Mouse (Mus musculus): ENCODE data around the gene Sox13. TPM values are rescaled to one million over a fixed set of nuclear protein-coding genes. Genes with fewer than 3 reads are reported as not detected.

Gene Sox13
- polyA plus RNA-seq, 1 experiment from 2014 or later: 5.2 TPM

- Histone ChIP-seq H3K4me2 (ENCODE audit: low read depth, low read length) (no peak overlapping the region), H3K4me3 (replicated peaks; ENCODE audit: low read length) (no peak overlapping the region), H3K4me1 (ENCODE audit: control insufficient read depth, insufficient read depth, low read length) (peaks cover 13% of the 10 kb centered on the region), H3K9me3 (replicated peaks; ENCODE audit: control insufficient read depth, low read length) (no peaks in the 10 kb centered on the region), H3K36me3 (ENCODE audit: control insufficient read depth, insufficient read depth, low read length) (no peaks in the 10 kb centered on the region), H3K27me3 (ENCODE audit: control insufficient read depth, insufficient read depth, low read length) (no peaks in the 10 kb centered on the region), H3K9ac (ENCODE audit: low read length) (peak overlapping the region; percentile 58), H3K27ac (ENCODE audit: low read length) (peak overlapping the region; percentile 62)
- ATAC-seq (ENCODE audit: insufficient read depth, low FRiP score): peak; percentile 19; the same call in 1 of the 2 replicates
- 25% methylated on average over 17 of the region's 17 CpGs for WGBS
Measured at GRCm38 (mm10) chr1:133397483-133398237, 26.5 kb downstream of the Sox13 start.

- Histone ChIP-seq H3K9ac (ENCODE audit: low read length) (peak overlapping the region; percentile 58; the same call in 1 of the 2 replicates), H3K27me3 (ENCODE audit: control insufficient read depth, insufficient read depth, low read length) (no peaks in the 10 kb centered on the region), H3K27ac (ENCODE audit: low read length) (peak overlapping the region; percentile 36), H3K4me3 (replicated peaks; ENCODE audit: low read length) (no peak overlapping the region), H3K4me2 (ENCODE audit: low read depth, low read length) (no peak overlapping the region), H3K4me1 (ENCODE audit: control insufficient read depth, insufficient read depth, low read length) (peaks cover 13% of the 10 kb centered on the region), H3K36me3 (ENCODE audit: control insufficient read depth, insufficient read depth, low read length) (no peaks in the 10 kb centered on the region), H3K9me3 (replicated peaks; ENCODE audit: control insufficient read depth, low read length) (no peaks in the 10 kb centered on the region)
- ATAC-seq (ENCODE audit: insufficient read depth, low FRiP score): no peak
- 77% methylated on average over 5 of the region's 5 CpGs for WGBS
Measured at GRCm38 (mm10) chr1:133397094-133397482, 27.1 kb downstream of the Sox13 start.

- Histone ChIP-seq H3K27ac (ENCODE audit: low read length) (no peak overlapping the region), H3K9me3 (replicated peaks; ENCODE audit: control insufficient read depth, low read length) (no peaks in the 10 kb centered on the region), H3K9ac (ENCODE audit: low read length) (no peak overlapping the region), H3K4me1 (ENCODE audit: control insufficient read depth, insufficient read depth, low read length) (peaks cover 13% of the 10 kb centered on the region), H3K4me3 (replicated peaks; ENCODE audit: low read length) (no peak overlapping the region), H3K27me3 (ENCODE audit: control insufficient read depth, insufficient read depth, low read length) (no peaks in the 10 kb centered on the region), H3K4me2 (ENCODE audit: low read depth, low read length) (no peak overlapping the region), H3K36me3 (ENCODE audit: control insufficient read depth, insufficient read depth, low read length) (peaks cover under 1% of the 10 kb centered on the region; the same call in 1 of the 2 replicates)
- no peak for ATAC-seq (ENCODE audit: insufficient read depth, low FRiP score)
- WGBS: 93% methylated on average over 5 of the region's 5 CpGs
Measured at GRCm38 (mm10) chr1:133396693-133397092, 27.5 kb downstream of the Sox13 start.

GRCm38 (mm10) chr1:133394702-133395101 lies 29.5 kb downstream of the Sox13 start:
- Histone ChIP-seq H3K9me3 (replicated peaks; ENCODE audit: control insufficient read depth, low read length) (no peaks in the 10 kb centered on the region), H3K4me2 (ENCODE audit: low read depth, low read length) (no peak overlapping the region), H3K36me3 (ENCODE audit: control insufficient read depth, insufficient read depth, low read length) (peaks cover 5% of the 10 kb centered on the region; the same call in 1 of the 2 replicates), H3K9ac (ENCODE audit: low read length) (no peak overlapping the region), H3K27me3 (ENCODE audit: control insufficient read depth, insufficient read depth, low read length) (no peaks in the 10 kb centered on the region), H3K4me3 (replicated peaks; ENCODE audit: low read length) (no peak overlapping the region), H3K27ac (ENCODE audit: low read length) (no peak overlapping the region), H3K4me1 (ENCODE audit: control insufficient read depth, insufficient read depth, low read length) (peaks cover 9% of the 10 kb centered on the region)
- ATAC-seq (ENCODE audit: insufficient read depth, low FRiP score): no peak
- WGBS: 69% methylated on average over 4 of the region's 4 CpGs

- Histone ChIP-seq H3K36me3 (ENCODE audit: control insufficient read depth, insufficient read depth, low read length) (peaks cover 5% of the 10 kb centered on the region; the same call in 1 of the 2 replicates), H3K4me3 (replicated peaks; ENCODE audit: low read length) (no peak overlapping the region), H3K4me1 (ENCODE audit: control insufficient read depth, insufficient read depth, low read length) (no peaks in the 10 kb centered on the region), H3K9ac (ENCODE audit: low read length) (no peak overlapping the region), H3K4me2 (ENCODE audit: low read depth, low read length) (no peak overlapping the region), H3K27ac (ENCODE audit: low read length) (no peak overlapping the region), H3K9me3 (replicated peaks; ENCODE audit: control insufficient read depth, low read length) (no peaks in the 10 kb centered on the region), H3K27me3 (ENCODE audit: control insufficient read depth, insufficient read depth, low read length) (no peaks in the 10 kb centered on the region)
- WGBS: 66% methylated on average over 19 of the region's 19 CpGs
- ATAC-seq (ENCODE audit: insufficient read depth, low FRiP score): no peak
Measured at GRCm38 (mm10) chr1:133387539-133388268, 36.5 kb downstream of the Sox13 start.

GRCm38 (mm10) chr1:133386209-133386608 lies 38.0 kb downstream of the Sox13 start:
- 71% methylated on average over 11 of the region's 11 CpGs for whole genome bisulfite sequencing
- H3K9ac ChIP-seq (ENCODE audit: low read length): peak overlapping the region; percentile 42; the same call in 1 of the 2 replicates
- H3K4me3 ChIP-seq (replicated peaks; ENCODE audit: low read length): no peak overlapping the region
- H3K4me1 ChIP-seq (ENCODE audit: control insufficient read depth, insufficient read depth, low read length): no peaks in the 10 kb centered on the region
- no peak overlapping the region for H3K27ac ChIP-seq (ENCODE audit: low read length)
- H3K27me3 ChIP-seq (ENCODE audit: control insufficient read depth, insufficient read depth, low read length): no peaks in the 10 kb centered on the region
- no peak overlapping the region for H3K4me2 ChIP-seq (ENCODE audit: low read depth, low read length)
- ATAC-seq (ENCODE audit: insufficient read depth, low FRiP score): no peak
- H3K36me3 ChIP-seq (ENCODE audit: control insufficient read depth, insufficient read depth, low read length): 0 out of 2 replicates have a peak, but pooled peaks cover under 1% of the 10 kb centered on the region
- no peaks in the 10 kb centered on the region for H3K9me3 ChIP-seq (replicated peaks; ENCODE audit: control insufficient read depth, low read length)

- Histone ChIP-seq H3K27me3 (ENCODE audit: control insufficient read depth, insufficient read depth, low read length) (no peaks in the 10 kb centered on the region), H3K9ac (ENCODE audit: low read length) (peak overlapping the region; percentile 42; the same call in 1 of the 2 replicates), H3K4me3 (replicated peaks; ENCODE audit: low read length) (no peak overlapping the region), H3K4me1 (ENCODE audit: control insufficient read depth, insufficient read depth, low read length) (no peaks in the 10 kb centered on the region), H3K9me3 (replicated peaks; ENCODE audit: control insufficient read depth, low read length) (no peaks in the 10 kb centered on the region), H3K27ac (ENCODE audit: low read length) (no peak overlapping the region), H3K4me2 (ENCODE audit: low read depth, low read length) (no peak overlapping the region), H3K36me3 (ENCODE audit: control insufficient read depth, insufficient read depth, low read length) (no peaks in the 10 kb centered on the region)
- WGBS: 42% methylated on average over 9 of the region's 9 CpGs
- ATAC-seq (ENCODE audit: insufficient read depth, low FRiP score): no peak
Measured at GRCm38 (mm10) chr1:133385506-133385905, 38.7 kb downstream of the Sox13 start.

- Histone ChIP-seq H3K9me3 (replicated peaks; ENCODE audit: control insufficient read depth, low read length) (no peaks in the 10 kb centered on the region), H3K36me3 (ENCODE audit: control insufficient read depth, insufficient read depth, low read length) (no peaks in the 10 kb centered on the region), H3K9ac (ENCODE audit: low read length) (no peak overlapping the region), H3K27ac (ENCODE audit: low read length) (no peak overlapping the region), H3K4me2 (ENCODE audit: low read depth, low read length) (no peak overlapping the region), H3K27me3 (ENCODE audit: control insufficient read depth, insufficient read depth, low read length) (no peaks in the 10 kb centered on the region), H3K4me1 (ENCODE audit: control insufficient read depth, insufficient read depth, low read length) (peaks cover 11% of the 10 kb centered on the region), H3K4me3 (replicated peaks; ENCODE audit: low read length) (no peak overlapping the region)
- WGBS: 94% methylated on average over 14 of the region's 14 CpGs
- no peak for ATAC-seq (ENCODE audit: insufficient read depth, low FRiP score)
Measured at GRCm38 (mm10) chr1:133383157-133383783, 40.9 kb downstream of the Sox13 start.

All from stomach, embryonic 16.5 days (tissue).